Mouse (Mus musculus) brown adipose tissue, adult 24 weeks (tissue): ENCODE measurements around the gene Cdk16. TPM values are rescaled to one million over a fixed set of nuclear protein-coding genes. Genes with fewer than 3 reads are reported as not detected.
A peak's percentile ranks its signal among the peaks of the same experiment; 100 is the strongest.

ENCODE experiments used
- H3K27ac ChIP-seq: fragments of 200-500 bp; replicated peaks from 2 replicates; pipeline ENCODE4 v1.5.1; 2012; ENCODE audit warnings: low read depth, mild to moderate bottlenecking, low read length
- H3K4me1 ChIP-seq: fragments of 200-500 bp; 2 replicates; pipeline ENCODE4 v1.6.1; 2012; ENCODE audit warnings: low read length, mixed read lengths; ENCODE audit not compliant: control insufficient read depth, insufficient read depth, insufficient read length
- H3K4me3 ChIP-seq: fragments of 200-500 bp; 2 replicates; pipeline ENCODE4 v1.5.1; 2012; ENCODE audit warnings: low read depth, mild to moderate bottlenecking, low read length, moderate library complexity; ENCODE audit not compliant: insufficient read depth
- polyA plus RNA-seq: library from polyadenylated mRNA; stranded (reverse); fragments of >200 nt; gene quantifications from 2 replicates; pipeline ENCODE4 v1.2.4, GENCODE M21; 2012; ENCODE audit not compliant: missing spikeins, insufficient read depth, insufficient read length

Cdk16 gene
- 134 and 135 TPM in 2 replicates for polyA plus RNA-seq

DNA sequence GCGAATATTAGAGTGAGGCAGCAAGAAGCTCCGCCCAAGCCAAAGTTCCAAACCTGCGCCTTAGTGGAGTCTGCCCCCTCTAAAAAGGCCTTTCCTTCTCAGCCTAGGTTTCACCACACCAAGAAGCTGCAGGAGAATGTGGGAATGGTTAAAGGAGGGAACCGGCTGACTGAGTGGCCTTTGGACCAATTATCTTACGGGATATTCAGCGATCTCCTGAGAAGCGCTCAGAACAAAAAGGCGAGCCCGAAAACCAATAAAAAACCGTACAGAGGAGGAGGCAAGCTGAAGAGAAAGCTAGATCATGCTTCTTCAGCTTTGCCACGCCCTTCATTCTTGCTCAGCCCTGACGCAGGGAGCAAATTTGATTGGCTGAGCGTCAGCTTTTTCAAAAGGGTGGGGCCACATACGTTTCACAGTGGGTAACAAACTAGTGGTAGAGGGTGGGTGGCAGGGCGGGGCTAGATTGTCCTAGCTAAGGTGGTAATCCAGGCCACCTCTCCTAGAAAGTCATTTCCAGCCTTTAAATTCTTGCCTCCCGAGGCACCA, at the start of gene Cdk16:
TSS of gene Cdk16 (plus strand) at position 436 of the 549 bp plus-strand sequence.
- Histone ChIP-seq H3K4me3 (peak within 1 kb of the TSS; percentile 97), H3K4me1 (peaks cover 5% of the 10 kb centered on the region), H3K27ac (peak within 1 kb of the TSS; percentile 88)

DNA sequence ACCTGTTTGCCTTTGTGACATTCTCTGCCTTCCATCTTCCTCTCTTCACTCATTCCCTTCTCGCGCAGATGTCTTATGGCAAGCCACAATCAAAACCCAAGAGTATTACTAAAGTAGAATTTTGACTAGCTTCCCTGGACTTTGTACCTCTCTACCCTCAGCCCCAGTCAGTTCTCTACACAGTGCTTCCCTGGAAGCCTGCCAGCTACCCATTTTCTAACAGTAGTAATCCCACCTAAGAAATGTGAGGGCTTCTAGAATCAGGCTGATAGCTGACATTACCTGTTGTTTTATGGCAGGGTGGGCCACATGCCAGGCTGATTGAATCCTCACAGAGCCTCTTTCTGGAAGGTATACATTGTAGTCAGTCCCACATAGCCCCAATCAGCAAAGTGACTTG, 49.6 kb upstream of the Cdk16 start:
- no peak overlapping the region for H3K4me3 ChIP-seq
- no peaks in the 10 kb centered on the region for H3K4me1 ChIP-seq
- no peak overlapping the region for H3K27ac ChIP-seq

DNA sequence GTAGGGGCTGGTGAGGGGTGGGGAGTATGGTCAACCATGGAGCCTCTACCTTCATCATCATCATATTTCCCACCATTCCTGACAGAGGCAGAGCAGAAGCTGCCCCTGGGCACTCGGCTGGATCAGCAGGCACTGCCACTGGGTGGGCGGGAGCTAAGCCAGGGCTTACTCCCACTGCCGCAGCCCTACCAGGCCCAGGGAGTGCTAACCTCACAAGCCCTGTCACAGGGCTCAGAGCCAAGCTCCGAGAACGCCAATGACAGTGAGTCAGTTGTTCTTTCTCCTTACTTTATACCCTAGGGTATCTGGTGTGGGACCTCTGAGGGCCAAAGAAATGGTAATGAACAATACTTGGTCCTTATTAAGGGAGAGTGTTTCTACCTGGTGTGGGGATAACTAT, 43.0 kb upstream of the Cdk16 start:
- no peaks in the 10 kb centered on the region for H3K4me1 ChIP-seq
- no peak overlapping the region for H3K27ac ChIP-seq
- no peak overlapping the region for H3K4me3 ChIP-seq

DNA sequence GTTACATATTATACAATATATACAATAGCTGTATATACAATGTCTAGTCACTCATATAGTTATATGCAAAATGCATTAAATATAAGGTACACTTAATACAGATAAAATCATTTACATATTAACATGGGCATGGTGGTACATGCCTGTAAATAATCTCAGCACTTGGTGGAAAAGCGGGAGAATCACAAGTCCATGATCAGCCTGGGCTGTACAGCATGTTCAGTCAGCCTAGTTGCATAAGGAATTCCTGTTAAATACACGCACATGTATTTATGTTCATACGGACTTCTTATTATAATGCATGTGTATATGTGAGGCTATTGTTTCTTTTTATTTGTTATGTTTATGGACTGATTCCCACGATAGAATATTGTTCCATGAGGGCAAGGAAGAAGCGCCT, 30.2 kb upstream of the Cdk16 start:
- Histone ChIP-seq H3K4me1 (no peaks in the 10 kb centered on the region), H3K4me3 (peak overlapping the region; percentile 58; the same call in 1 of the 2 replicates), H3K27ac (no peak overlapping the region)

DNA sequence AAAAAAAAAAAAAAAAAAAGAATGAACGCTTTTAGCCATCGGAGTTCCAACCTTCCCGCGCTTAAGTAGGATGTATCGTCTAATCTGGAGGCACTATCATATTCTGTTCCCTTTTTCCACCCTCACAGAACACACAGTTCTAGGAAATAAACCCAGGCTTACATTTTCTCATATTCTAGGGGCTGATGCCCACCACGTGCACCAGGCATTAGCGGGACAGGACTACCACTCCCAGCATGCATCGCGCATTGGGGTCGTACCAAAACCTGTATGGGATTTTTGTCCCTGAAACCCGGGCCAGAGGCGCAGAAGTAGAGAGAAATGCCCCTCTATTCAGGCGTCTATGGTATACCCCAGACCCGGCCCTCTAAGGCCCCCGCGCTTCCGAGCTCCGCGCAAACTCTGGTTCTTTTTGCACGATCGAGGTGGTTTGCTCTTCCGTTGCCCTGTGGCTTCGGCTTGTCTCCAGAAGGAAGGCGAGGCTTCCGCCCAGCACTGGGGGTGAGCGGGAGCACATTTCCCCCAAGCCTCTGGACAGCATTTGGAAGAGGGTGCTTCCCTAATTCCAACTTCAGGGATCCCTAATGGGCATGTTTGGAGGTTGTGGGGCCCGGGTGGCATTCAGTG, 29.6 kb upstream of the Cdk16 start, which contains the start of gene Uba1:
TSS of gene Uba1 (plus strand) at position 301 of the 627 bp plus-strand sequence.
- Histone ChIP-seq H3K4me3 (peak within 1 kb of the TSS; percentile 58), H3K4me1 (no peaks in the 10 kb centered on the region), H3K27ac (peak within 1 kb of the TSS; percentile 77)

DNA sequence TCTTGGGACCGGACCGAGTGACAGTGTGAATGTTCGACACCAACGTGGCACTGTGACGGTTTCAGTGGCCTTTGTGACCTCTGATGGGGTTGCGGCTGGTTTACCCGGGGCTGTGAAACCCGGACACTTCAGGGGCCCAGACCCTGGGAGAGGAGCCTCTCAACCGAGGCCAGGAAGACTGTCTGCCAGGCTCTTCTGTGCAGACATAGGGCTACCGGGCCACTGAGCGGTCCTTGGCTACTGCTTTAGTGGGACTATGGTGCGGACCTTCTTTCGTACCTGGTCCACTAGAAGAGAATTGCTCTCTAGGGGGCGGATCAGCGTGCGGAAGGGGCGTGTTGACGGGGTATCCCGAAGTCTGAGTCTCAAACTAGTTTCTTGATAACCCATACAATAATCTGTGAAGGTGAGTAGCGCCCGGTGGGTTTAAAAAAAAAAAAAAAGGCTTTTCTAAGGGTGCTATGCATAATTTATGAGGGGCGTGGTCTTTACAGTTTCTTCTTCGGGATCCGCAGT, 28.8 kb upstream of the Cdk16 start:
- Histone ChIP-seq H3K4me3 (peak overlapping the region; percentile 58), H3K27ac (no peak overlapping the region), H3K4me1 (no peaks in the 10 kb centered on the region)

DNA sequence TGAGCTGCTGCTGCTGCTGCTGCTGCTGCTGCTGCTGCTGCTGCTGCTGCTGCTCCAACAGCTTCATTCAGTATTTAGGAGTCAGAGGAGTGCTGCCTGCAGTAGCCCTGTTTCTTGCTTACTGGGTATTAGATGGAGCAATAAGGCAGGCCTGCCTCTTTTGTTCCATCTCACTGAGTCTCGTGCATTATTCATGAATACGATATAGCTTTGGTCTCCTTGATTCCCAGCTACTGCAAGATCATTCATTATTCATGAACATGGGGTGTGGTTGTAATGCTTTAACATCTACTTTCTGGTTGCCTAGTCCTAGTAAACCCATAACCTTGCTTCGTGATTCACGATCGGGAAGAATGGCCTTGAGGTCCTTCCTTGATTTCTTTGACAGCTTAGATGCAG, 25.4 kb upstream of the Cdk16 start:
- H3K4me3 ChIP-seq: no peak overlapping the region

DNA sequence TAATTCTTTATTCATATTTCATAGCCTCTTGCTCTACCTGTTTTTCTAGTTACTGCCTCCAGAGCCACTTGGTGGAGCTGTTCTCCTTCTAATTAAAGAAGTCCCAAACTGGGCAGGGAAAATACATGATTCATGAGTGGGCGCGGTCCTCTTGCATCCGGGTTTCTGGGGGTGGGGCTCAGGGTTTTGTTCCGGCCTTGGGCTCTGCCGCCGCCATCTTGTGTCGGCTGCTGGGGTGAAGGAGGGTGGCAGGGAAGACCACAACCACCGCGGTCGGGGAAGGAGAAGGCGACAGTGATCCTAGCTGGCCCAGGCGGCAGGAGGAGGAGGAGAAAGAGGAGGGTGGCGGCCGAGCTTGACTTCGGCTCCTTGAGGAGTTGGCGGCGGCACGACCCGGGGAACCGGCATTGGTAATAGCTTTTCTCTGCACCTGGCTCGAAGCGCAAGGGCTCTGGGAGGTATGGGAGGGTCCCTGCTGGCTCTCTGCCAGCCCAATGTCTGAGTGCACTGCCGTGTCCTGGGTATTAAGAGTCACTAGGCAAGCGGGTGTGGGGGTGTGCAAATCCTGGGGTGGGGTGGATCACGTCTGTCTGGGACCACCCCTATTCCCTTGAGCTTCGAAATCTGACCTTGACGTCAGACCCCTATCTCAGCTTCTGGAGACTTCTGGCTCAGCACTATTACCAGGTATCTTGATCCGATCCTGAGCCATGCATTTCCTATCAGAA, 24.9 kb upstream of the Cdk16 start:
- peak overlapping the region; percentile 91 for H3K4me3 ChIP-seq
- peak overlapping the region; percentile 94 for H3K27ac ChIP-seq
- H3K4me1 ChIP-seq: 0 out of 2 replicates have a peak, but pooled peaks cover 2% of the 10 kb centered on the region

More for the DNA sequence above, 25.4 kb upstream of the Cdk16 start:
- Histone ChIP-seq H3K27ac (no peak overlapping the region), H3K4me1 (0 out of 2 replicates have a peak, but pooled peaks cover 2% of the 10 kb centered on the region)

DNA sequence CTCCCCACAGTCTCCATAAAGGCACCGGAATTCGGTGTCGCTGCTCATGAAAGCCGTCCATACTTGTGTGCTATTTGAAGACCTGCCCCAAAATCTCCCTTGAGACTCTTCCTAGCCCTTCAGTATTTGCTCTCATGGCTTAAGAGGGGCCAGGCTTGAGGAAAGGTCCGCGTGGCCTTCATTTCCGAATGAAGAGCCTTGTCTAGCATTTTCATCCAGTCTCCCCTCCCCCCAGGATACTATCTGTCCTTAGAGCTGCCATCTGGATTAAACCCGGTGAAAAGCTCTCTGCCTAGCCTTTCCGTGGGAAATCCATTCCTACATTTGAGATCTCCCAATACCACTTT, 24.3 kb upstream of the Cdk16 start:
- peak overlapping the region; percentile 91 for H3K4me3 ChIP-seq
- H3K4me1 ChIP-seq: 0 out of 2 replicates have a peak, but pooled peaks cover 2% of the 10 kb centered on the region
- H3K27ac ChIP-seq: peak overlapping the region; percentile 94

DNA sequence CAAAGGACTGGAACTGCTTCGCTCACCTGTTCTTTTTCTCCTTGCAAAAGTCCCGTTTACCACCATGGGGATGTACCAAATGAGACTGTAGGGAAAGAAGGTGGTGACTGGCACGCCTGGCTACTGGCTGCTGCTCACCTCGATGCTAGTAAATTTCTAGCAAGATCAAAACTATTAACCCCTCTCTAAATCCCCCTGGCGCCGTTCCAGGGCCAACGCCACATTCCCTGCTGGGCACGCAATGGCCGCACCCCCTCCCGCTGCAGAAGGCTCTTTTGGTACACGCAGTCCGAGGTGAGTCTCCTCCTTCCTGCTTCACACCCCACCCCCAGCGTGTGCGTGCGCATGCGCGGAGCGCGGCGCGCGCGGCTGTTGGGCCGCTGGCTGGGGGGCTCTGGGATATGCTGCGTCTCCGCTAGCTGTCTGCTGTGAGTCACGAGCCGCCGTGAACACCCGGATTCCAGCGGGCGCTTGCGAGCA, 354 bp downstream of the Cdk16 start:
- Histone ChIP-seq H3K4me1 (peaks cover 5% of the 10 kb centered on the region), H3K27ac (peak overlapping the region; percentile 88)

DNA sequence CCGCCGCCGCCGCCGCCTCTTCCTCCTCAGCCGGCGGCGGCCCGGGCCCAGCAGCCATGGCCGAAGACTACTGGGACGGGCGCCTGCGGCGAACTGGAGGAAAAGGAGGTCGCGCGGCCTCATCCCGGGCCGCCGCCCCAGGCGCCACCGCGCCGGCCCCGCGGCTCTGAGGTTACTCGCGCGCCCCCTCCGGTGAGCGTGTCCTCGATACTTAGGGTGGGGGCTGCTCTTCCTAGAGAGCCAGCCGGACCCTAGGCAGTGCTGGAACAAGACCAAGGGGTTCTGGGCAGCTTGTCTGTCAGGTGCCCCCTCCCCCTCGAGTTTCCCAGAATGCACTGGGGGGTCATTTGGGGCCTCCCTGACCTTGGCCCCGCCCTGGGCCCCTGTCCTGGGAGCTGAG, 861 bp downstream of the Cdk16 start:
- Histone ChIP-seq H3K4me3 (peak overlapping the region; percentile 97), H3K4me1 (peaks cover 5% of the 10 kb centered on the region), H3K27ac (peak overlapping the region; percentile 75)

More for the DNA sequence above, 354 bp downstream of the Cdk16 start:
- peak overlapping the region; percentile 97 for H3K4me3 ChIP-seq

DNA sequence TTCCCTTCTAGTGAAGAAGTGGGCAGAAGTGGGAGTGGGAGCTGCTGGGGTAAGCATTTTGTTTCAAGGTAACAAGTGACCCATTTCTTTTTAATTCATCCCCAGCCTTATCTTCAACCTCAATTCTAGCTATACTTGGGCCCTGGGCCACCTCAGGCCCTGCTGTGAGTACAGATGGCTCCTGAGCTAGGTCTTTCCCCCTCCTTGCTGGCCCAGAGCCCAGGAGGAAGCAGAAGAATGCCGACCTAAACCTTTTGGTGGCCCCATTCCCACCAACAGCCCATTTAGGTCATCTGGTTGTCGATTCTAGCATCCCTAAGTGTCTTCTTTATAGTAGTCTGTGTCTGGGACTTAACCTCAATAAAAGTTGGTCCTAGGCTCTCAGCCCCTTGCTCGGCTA, 3.8 kb downstream of the Cdk16 start:
- Histone ChIP-seq H3K4me3 (no peak overlapping the region), H3K27ac (no peak overlapping the region), H3K4me1 (peaks cover 5% of the 10 kb centered on the region)

DNA sequence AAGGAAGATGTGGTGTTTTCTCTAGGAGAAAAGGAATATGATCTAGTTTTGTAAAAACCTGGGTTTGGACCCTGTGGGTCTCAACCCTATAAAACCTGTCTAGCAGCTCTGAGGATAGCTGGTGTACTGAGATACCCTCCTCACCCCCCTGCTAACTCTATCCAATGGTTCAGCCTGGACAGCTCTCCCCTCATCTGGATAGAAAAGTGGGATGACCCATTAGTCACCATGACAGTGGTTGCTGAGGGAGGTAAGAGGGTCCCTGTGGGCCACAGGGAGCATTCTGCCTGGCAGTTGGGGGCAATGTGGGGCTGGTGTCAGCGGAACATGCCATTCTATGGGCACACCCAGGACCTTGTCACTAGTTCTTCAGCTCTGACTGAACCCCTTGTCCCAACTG, 4.9 kb downstream of the Cdk16 start:
- peaks cover 3% of the 10 kb centered on the region for H3K4me1 ChIP-seq
- no peak overlapping the region for H3K4me3 ChIP-seq
- no peak overlapping the region for H3K27ac ChIP-seq

DNA sequence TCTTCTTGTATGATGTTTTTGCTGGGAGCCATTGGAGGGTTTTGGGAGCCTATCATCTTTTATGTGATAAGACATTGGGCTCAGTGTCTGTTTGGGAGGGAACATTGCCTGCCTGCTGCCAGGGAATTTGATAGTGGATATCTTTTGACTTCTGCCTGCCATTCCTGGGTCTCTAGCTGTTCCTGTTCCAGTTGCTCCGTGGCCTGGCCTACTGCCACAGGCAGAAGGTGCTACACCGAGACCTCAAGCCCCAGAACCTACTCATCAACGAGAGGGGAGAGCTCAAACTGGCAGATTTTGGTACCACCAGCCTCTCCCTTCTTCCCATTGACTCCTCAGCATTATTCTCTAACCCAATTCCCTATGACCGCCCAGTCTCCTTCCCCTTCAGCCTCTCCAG, 8.1 kb downstream of the Cdk16 start:
- Histone ChIP-seq H3K27ac (no peak overlapping the region), H3K4me1 (peaks cover 2% of the 10 kb centered on the region), H3K4me3 (no peak overlapping the region)

DNA sequence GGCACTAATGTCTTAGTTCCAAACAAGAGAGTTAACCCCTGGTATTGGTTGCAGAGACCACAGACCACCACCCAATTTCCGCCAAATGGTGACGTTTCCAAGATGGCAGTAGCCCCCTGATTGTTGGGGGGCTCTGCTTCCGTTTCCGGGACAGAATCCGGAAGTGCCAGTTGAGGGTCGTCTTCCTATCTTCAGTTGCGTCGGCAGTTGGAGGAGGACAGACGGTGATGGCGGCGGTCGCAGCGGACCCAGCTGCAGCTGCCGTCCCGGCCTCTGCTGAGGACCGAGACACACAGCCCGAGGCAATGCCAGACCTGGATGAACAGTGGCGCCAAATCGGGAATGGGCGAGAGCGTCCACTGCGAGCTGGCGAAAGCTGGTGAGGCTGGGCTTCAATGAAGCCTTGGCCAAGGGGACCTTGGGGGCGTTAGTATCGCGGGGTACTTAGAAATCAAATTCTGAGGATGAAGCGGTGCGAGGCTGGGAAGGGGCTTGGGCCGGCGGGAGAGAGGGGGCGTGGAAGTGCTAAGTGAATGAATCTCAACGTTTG, 16.1 kb downstream of the Cdk16 start, which contains the start of gene Usp11:
TSS of gene Usp11 (plus strand) at position 166 of the 550 bp plus-strand sequence.
- peak within 1 kb of the TSS; percentile 84 for H3K4me3 ChIP-seq
- H3K4me1 ChIP-seq: no peaks in the 10 kb centered on the region
- H3K27ac ChIP-seq: peak within 1 kb of the TSS; percentile 89
